Mouse (Mus musculus) heart, embryonic 11.5 days (tissue): ENCODE measurements around the gene BC025920. TPM values are rescaled to one million over a fixed set of nuclear protein-coding genes. Genes with fewer than 3 reads are reported as not detected.

ENCODE experiments used
- ATAC-seq: fragments of 200-750 bp; cut with Nextera tagmentation; replicated peaks from 2 replicates; pipeline ENCODE4 v1.8.0; 2017; ENCODE audit warnings: moderate library complexity; ENCODE audit not compliant: insufficient number of reproducible peaks, low FRiP score, low TSS enrichment
- H3K27ac ChIP-seq: fragments of 300-500 bp; sonication (generic); 2 replicates; pipeline ENCODE4 v1.5.1; 2014; ENCODE audit warnings: mild to moderate bottlenecking, low read depth, low read length
- H3K27me3 ChIP-seq: fragments of 300-500 bp; sonication (generic); 2 replicates; pipeline ENCODE4 v1.6.1; 2014; ENCODE audit warnings: mild to moderate bottlenecking, low read length, mixed read lengths; ENCODE audit not compliant: control insufficient read depth, insufficient read depth
- H3K36me3 ChIP-seq: fragments of 300-500 bp; sonication (generic); 2 replicates; pipeline ENCODE4 v1.6.1; 2014; ENCODE audit warnings: mild to moderate bottlenecking, low read length, moderate library complexity, mixed read lengths; ENCODE audit not compliant: control insufficient read depth, insufficient read depth
- H3K4me1 ChIP-seq: fragments of 300-500 bp; sonication (generic); 2 replicates; pipeline ENCODE4 v1.6.1; 2014; ENCODE audit warnings: low read length; ENCODE audit not compliant: control insufficient read depth, insufficient read depth
- H3K4me2 ChIP-seq: fragments of 300-500 bp; sonication (generic); 2 replicates; pipeline ENCODE4 v1.6.1; 2014; ENCODE audit warnings: mild to moderate bottlenecking, moderate library complexity
- H3K4me3 ChIP-seq: fragments of 300-500 bp; sonication (generic); 2 replicates; pipeline ENCODE4 v1.5.1; 2014; ENCODE audit warnings: low read depth, low read length
- H3K9ac ChIP-seq: fragments of 300-500 bp; sonication (generic); 2 replicates; pipeline ENCODE4 v1.6.1; 2014; ENCODE audit warnings: mild to moderate bottlenecking, low read depth, low read length, moderate library complexity
- H3K9me3 ChIP-seq: fragments of 300-500 bp; sonication (generic); replicated peaks from 2 replicates; pipeline ENCODE4 v1.6.1; 2016; ENCODE audit warnings: low read length; ENCODE audit not compliant: control insufficient read depth
- WGBS: fragments of 180-500 bp; shearing (Covaris S2); extraction: QIAGEN DNeasy Blood & Tissue Kit; methylation state at CpG from one replicate; pipeline ENCODE4 v1.1.7; 2014; ENCODE audit not compliant: insufficient replicate concordance; 5-methylcytosine and 5-hydroxymethylcytosine counted together
- polyA plus RNA-seq: library from polyadenylated mRNA; unstranded; fragments of >200 nt; fragmentation: Nextera tagmentation; extraction: Ambion mirVana; gene quantifications from 2 replicates; pipeline ENCODE4 v1.2.1, GENCODE M21; 2014

BC025920 gene
- polyA plus RNA-seq, 1 experiment from 2014 or later, result 0.63 TPM

DNA sequence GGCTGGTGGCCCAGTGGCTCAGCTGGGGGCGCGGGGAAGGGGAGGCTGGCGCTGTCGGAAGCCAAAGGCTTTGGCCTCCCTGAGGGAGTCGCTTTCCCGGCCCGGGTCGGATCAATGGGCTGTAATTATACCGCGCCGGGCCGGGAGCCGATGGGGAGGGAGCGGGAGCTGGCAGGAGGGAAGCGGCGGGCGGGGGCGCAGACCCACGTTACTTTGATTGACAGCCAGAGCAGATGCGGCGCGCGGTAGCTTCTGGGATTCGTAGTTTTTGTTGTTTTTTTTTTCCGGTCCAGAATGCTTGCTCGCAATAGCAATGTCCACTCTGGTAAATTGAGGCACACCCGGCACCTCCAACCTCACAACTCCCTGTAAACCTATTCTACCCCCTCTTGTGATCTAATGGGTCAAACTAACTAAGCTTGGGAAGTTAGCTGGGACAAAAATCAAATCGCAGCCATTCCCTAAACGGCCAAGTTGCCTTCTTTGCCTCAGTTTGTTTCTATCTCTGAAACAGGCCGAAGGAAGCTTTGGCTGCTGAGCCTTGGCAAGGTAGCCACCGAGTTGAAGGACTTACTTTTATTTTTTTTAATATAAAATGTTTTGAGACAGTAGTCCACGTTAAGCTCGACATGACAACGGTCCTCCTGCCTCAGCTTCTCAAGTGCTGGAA is 35.1 kb upstream of the BC025920 start:
- peaks cover 49% of the 10 kb centered on the region for H3K4me1 ChIP-seq
- WGBS, result under 1% methylated on average over 32 of the region's 34 CpGs
- H3K9me3 ChIP-seq, result no peaks in the 10 kb centered on the region

DNA sequence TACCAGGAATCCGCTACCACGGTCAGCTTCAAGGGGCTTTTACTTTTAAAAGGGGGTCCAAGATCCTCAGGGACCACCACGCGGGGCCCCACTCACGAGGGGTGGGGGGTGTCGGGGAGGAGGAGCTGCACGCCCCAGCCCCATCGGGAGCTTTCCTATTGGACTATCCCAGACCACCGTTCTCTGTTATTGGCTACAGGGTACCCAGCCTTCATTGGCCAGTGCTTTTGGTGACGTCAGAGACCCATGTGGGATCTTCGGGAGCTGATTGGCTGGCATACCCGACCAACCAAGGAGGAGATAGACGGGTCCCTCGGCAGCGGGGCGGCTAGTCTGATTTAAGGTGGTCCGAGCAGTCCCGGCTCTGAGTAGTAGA is 34.6 kb upstream of the BC025920 start:
- no peaks in the 10 kb centered on the region for H3K9me3 ChIP-seq
- H3K27ac ChIP-seq, result peak overlapping the region; percentile 94
- H3K4me2 ChIP-seq, result peak overlapping the region; percentile 84
- H3K4me3 ChIP-seq, result peak overlapping the region; percentile 50
- peak overlapping the region; percentile 66; the same call in 1 of the 2 replicates for H3K9ac ChIP-seq
- peaks cover 2% of the 10 kb centered on the region for H3K36me3 ChIP-seq
- peaks cover 17% of the 10 kb centered on the region; the same call in 1 of the 2 replicates for H3K27me3 ChIP-seq
- peak; percentile 89 for ATAC-seq
- WGBS, result under 1% methylated on average over 18 of the region's 18 CpGs
- peaks cover 53% of the 10 kb centered on the region for H3K4me1 ChIP-seq

More for the DNA sequence above, 35.1 kb upstream of the BC025920 start:
- ATAC-seq, result peak; percentile 58
- H3K27me3 ChIP-seq, result peaks cover 16% of the 10 kb centered on the region; the same call in 1 of the 2 replicates
- peak overlapping the region; percentile 66; the same call in 1 of the 2 replicates for H3K9ac ChIP-seq
- peak overlapping the region; percentile 84 for H3K4me2 ChIP-seq
- peak overlapping the region; percentile 50 for H3K4me3 ChIP-seq
- peaks cover 5% of the 10 kb centered on the region for H3K36me3 ChIP-seq
- peak overlapping the region; percentile 94 for H3K27ac ChIP-seq

DNA sequence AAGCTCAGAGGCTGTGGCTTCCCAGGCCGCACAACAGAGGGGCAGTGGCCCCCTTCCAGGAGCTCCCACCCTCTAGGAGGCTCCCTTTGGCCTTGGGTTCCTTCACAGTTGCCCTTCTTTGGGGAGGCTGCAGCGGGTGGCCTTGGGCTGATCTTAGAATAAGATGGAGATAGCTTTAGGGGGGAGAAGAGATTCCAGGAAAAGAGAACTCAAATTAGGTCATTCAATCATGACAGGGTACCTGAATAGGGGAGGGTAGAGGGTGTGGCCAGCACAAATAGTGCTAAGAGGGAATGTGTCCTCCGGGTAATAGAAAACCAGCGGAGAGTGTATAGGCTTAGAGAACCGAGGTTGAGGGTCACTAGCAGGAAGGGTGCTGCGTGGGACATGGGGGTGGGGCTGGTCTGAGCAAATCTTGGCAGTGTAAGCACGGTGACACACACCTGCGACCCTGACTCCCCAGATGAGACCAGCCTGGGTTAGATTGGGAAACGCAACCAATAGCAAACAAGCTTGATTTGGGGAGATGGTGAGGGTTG is 33.9 kb upstream of the BC025920 start:
- 8% methylated on average over 9 of the region's 9 CpGs for WGBS
- no peak for ATAC-seq
- Histone ChIP-seq H3K4me3 (peak overlapping the region; percentile 50), H3K27me3 (peaks cover 19% of the 10 kb centered on the region), H3K4me2 (peak overlapping the region; percentile 84), H3K4me1 (peaks cover 53% of the 10 kb centered on the region), H3K9ac (peak overlapping the region; percentile 17; the same call in 1 of the 2 replicates), H3K36me3 (no peaks in the 10 kb centered on the region), H3K27ac (peak overlapping the region; percentile 4), H3K9me3 (no peaks in the 10 kb centered on the region)

DNA sequence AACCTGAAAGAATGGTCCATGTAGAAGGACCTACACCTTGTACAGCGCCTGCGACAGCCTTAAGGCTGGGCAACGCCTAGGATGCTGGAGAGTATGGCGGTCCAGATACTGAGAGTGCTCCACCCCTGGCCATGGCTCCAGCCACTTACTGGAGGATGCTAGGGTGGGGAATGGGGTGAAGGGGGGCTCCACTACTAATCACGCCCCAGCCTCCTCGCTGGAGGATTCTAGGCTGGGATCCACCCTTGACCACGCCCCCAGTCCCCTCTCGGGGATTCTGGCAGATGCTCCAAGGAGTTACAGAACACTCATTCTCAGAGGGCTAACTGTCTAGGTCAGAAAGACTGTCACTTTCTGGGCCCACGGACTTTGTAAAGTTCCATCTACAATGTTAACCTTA is 33.1 kb upstream of the BC025920 start:
- no peaks in the 10 kb centered on the region for H3K9me3 ChIP-seq
- ATAC-seq, result no peak
- H3K27ac ChIP-seq, result no peak overlapping the region
- peaks cover 19% of the 10 kb centered on the region for H3K27me3 ChIP-seq
- no peak overlapping the region for H3K4me3 ChIP-seq
- H3K4me1 ChIP-seq, result peaks cover 48% of the 10 kb centered on the region
- no peak overlapping the region for H3K9ac ChIP-seq
- WGBS, result 13% methylated on average over 9 of the region's 9 CpGs
- H3K36me3 ChIP-seq, result no peaks in the 10 kb centered on the region
- 0 out of 2 replicates have a peak overlapping the region, but pooled peaks have one; percentile 84 for H3K4me2 ChIP-seq

DNA sequence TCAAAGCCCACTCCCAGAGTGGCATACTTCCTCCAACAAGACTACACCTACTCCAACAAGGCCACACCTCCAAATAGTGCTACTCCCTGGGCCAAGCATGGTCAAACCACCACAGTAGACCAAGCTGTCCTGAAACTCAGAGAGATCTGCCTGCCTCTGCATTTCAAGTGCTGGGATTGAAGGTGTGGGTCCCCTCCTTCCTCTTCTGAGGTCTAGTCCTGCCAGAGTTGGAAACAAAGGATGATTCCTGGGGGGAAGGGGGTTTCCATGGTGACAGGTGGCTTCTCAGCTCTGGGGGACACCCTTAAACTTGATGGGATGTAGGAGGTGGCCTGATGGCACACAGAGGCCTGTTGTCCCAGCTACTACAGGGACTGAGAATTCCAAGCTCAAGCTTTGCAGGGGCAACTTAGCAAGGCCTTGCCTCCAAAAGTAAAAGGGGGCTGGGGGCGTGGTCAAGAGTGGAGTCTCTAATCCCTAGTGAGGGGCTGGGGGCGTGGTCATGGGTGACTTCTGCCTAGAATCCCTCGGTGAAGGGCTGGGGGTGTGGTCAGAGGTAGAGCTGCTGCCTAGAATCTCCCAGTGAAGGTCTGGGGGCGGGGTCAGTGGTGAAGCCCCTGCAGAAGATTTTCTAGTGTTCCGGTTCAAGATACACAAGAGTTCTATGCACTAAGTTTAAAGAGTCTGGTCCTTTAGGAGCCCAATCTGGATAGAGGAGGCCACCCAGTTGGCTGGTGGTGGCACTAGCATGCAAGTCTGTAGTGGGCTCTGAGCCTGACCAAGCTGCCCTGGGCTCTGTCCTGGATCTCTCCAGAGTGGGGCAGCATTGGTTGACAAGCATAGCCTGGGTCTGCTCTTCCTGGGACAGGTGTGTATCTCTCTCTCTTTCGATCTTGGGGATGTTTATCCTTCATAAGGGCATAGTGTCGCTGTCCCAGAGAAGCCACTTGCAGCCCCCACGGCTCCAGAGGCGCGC is 31.7 kb upstream of the BC025920 start, which contains the start of gene Tle2:
Tle2 (plus strand) TSS at position 481 of the 976 bp plus-strand sequence.
- peak within 1 kb of the TSS; percentile 71 for H3K9ac ChIP-seq
- H3K27ac ChIP-seq, result no peak within 1 kb of the TSS
- H3K9me3 ChIP-seq, result no peaks in the 10 kb centered on the region
- peaks cover 19% of the 10 kb centered on the region for H3K27me3 ChIP-seq
- no peaks in the 10 kb centered on the region for H3K36me3 ChIP-seq
- peak within 1 kb of the TSS; percentile 62 for H3K4me3 ChIP-seq
- peak within 1 kb of the TSS; percentile 68 for H3K4me2 ChIP-seq
- 18% methylated on average over 10 of the region's 10 CpGs for WGBS
- peaks cover 37% of the 10 kb centered on the region for H3K4me1 ChIP-seq
- ATAC-seq, result no peak

DNA sequence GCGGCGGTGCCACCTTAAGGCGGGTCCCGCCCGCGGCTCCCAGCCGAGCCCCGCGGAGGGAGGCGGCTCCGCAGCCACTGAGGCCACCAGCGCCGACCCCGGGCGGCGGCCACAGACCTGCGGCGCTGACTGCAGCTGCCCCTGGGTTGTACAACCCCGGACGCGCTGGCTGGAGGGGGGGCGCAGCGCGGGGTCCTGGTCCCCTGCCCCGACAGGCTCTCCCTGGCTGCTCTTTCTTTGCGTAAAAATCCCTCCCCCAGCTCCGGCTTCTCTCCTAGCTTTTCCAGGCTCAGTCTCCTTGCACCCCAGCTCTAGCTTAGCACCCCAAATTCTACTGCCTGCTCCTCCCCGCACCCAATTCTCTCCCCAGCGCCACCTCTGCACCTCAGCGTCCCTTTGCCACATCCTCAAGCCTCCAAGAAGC is 30.9 kb upstream of the BC025920 start:
- Histone ChIP-seq H3K9ac (peak overlapping the region; percentile 71), H3K36me3 (no peaks in the 10 kb centered on the region), H3K9me3 (no peaks in the 10 kb centered on the region), H3K4me3 (peak overlapping the region; percentile 62), H3K4me1 (peaks cover 28% of the 10 kb centered on the region), H3K27ac (no peak overlapping the region), H3K27me3 (peaks cover 19% of the 10 kb centered on the region), H3K4me2 (peak overlapping the region; percentile 68)
- no peak for ATAC-seq
- 1% methylated on average over 30 of the region's 30 CpGs for WGBS

DNA sequence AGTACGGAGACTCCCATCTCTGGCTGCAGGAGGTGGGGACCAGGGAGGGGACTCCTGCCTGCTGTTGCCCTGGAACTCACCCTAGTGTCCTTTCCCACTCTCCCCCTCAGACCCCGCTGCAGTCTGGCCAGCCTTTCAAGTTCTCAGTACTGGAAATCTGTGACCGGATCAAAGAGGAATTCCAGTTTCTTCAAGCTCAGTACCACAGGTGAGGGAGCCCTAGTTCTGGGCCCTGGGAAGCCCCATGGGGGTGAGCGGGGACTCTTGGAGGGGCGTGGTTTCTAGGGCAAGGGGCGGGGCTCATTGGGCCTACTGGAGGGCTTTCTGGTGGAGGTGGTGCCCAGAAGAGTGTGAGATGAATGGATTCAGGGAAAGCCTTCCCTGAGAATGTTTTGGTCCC is 30.4 kb upstream of the BC025920 start:
- no peaks in the 10 kb centered on the region for H3K36me3 ChIP-seq
- H3K9ac ChIP-seq, result peak overlapping the region; percentile 71
- no peak overlapping the region for H3K27ac ChIP-seq
- H3K4me3 ChIP-seq, result peak overlapping the region; percentile 62
- no peak for ATAC-seq
- no peaks in the 10 kb centered on the region for H3K9me3 ChIP-seq
- H3K4me2 ChIP-seq, result peak overlapping the region; percentile 68
- 2% methylated on average over 6 of the region's 6 CpGs for WGBS
- H3K27me3 ChIP-seq, result peaks cover 21% of the 10 kb centered on the region
- peaks cover 28% of the 10 kb centered on the region for H3K4me1 ChIP-seq

DNA sequence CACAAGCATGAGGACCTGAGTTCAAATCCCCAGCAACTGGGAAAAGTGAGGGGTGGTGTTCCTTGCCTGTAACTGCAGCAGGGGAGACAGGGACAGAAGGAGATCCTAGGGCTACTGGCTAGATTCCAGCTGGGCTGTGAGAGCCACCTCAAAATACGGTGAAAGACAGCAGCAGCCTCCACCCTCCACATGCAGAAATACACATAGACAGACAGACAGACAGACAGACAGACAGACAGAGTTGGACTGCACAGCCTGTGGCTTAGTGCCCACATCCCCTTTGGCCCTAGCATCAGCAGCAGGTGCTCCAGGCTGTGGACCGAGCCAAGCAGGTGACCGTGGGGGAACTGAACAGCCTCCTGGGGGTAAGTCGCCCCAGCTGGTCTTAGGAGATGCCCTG is 26.1 kb upstream of the BC025920 start:
- Histone ChIP-seq H3K9ac (no peak overlapping the region), H3K27me3 (peaks cover 9% of the 10 kb centered on the region; the same call in 1 of the 2 replicates), H3K9me3 (no peaks in the 10 kb centered on the region), H3K4me3 (no peak overlapping the region), H3K27ac (no peak overlapping the region), H3K36me3 (peaks cover 2% of the 10 kb centered on the region; the same call in 1 of the 2 replicates), H3K4me1 (peaks cover 10% of the 10 kb centered on the region), H3K4me2 (no peak overlapping the region)
- WGBS, result 72% methylated on average over 4 of the region's 4 CpGs
- no peak for ATAC-seq
